Mouse (Mus musculus): ENCODE data around the gene Gcnt2.
"Not testable (repeated sequence)": the region's sequence is repeated elsewhere in the genome, so short reads cannot be mapped to it uniquely, and the experiment has no call there.

Gcnt2 gene

DNA sequence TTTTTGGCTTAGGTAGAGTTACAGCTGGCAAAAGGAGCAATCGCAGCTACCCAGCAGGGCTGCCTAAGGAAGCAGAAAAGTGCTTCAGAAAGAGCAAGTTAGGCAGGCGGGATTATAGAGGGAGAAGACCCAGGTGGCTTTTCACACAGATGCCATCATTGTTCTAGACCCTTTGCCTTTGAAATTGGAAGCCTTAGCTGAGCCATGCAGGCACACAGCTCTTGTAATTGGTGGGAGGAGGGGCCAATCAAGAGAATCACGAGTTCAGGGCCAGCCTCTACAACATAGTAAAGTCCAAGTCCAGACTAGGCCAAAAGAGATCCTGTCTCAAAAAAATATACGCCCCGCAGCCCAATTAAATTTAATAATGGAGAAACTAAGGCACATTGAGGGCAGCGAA, 48.5 kb downstream of the Gcnt2 start:
- DNase-seq, result no peak

DNA sequence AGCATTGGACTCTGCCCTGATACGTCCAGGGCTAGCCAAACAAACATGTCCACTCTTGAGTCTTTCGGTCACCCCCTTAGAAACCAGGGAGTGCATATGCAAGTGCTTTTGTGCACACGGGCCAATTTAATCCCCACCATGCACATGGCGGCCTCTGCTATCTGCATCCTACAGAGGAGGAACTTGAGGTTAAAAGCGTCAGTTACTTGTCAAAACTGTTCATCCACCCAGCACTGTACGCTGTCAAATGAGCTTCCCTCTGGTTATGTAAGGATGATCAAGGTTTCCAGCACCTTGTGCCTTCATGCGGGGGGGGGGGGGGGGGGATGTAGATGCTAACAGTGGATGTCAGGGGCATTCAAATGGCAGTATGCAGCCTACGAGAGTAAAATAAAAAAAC, 49.5 kb downstream of the Gcnt2 start:
- no peak for DNase-seq

DNA sequence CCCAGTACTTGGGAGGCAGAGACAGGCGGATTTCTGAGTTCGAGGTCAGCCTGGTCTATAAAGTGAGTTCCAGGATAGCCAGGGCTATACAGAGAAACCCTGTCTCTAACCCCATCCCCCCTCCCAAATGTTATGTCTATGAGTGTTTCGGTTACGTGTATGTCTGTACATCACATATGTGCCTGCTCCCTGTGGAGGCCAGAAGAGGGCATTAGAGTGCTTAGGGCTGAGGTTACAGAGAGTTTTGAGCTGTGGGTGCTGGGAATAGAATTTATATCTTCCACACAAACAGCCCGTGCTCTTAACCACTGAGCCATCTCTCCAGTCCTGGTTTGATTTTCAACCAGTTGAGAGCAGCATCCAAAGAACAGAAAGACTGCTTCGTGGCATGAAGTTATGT, 50.5 kb downstream of the Gcnt2 start:
- no peak for DNase-seq

DNA sequence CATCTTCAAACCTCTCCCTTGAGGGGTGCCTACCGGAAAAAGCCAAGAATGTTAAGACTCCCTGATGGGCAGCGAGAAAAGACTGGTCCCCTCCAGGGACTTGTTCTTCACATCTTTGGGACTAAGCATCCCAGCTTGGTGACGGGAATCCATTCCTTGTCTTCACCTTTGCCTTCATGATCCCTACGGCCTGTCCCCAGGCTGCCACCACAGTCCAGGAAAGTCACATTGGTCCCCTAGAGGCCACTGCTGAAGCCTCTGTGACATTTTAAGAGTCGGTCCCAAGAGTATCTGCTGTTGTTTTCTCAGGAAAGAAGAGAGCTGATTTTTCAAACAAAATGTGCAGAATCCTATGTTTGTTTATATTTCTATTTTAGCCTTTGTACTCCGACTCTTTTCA, 52.4 kb downstream of the Gcnt2 start:
- DNase-seq, result no peak

DNA sequence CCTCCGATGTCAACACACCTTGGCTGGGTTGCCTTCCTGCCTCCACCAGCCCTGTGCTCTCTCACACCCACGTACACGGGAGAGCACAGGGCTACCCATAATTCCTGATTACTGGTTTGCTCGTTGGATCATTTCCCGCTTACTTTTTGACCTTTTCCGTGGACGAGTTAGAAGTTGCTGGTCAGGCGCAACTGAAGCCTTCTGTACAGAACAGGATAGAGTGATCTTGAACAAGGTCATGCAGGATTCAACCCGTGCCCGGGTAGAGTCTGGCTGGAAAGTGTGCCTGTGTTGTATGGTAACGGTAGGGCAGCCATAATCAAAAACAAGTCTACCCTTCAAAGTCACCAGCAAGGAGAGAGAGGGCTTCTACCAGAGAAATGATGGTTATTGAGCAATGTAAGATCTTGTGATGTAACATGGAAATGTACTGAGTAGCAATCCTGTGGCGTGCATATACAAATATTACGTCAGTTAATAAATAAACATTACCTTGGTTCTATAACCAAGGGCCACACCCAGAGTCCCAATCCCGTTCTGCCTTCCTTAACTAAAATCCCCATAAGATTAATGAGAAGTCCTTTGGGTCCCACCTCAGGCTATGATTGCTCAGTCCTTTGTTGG, 54.0 kb downstream of the Gcnt2 start:
- no peak for DNase-seq

DNA sequence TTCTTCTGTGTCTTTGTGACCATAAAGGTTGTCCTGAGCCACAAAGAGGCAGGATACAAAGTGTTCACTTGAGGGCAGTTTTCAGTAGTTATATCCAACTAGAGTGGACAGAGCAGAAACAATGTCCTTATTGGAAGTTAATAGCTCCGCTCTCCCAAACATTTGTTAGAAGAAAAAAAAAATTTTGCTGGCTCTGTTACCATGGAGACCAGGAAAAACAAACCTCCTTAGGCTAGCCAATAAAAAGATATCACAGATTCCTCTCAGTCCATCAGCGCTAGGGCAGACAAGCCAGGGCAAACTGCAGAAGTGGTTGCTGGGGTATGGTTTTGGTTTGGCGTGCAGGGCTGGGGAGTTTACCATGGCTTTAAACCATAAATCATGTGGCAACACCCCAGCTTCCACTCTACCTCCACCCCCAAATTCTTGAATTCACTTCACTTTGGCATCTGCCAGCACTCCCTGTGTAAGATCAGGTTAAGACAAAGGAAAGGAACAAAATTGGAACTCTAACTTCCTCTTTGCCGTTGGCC, 54.6 kb downstream of the Gcnt2 start:
- DNase-seq, result no peak

DNA sequence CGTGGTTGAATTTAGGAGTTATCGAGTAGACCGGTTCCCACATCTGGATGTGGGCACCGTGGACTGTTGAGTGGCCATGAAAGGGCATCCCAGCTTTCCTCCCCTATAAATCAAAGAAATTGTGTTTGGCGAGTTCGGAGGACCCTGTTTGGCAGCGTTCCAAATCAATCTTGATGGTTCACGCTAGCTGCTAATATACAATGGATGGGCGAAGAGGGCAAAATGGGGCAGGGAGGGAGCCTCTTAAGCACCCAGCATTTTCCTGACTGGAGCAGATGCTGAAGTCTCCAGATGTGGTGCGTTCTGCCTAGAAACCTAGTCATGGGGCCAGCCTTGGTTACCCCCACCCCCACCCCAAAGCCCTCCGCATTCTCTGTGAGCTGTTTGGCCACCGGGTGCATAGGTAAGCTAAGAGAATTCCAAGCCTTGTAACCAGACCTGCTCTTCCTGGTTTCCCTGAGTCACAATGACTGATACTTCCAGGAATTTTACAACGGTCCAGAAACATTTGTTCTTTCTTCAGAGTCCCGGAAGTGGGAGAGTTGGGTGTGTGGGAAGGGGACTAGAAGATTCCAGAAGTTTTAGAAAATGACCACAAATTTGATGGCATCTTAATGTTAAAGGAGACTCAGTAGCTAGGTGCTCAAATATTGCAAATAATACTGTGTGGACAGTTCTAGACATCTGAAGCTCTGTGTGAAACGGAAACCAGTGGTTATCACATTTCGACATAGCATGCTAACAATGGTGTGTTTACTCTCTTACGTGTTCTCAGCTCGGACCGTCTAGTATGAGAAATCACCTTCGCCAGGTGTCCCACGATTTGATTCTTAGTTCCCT, 57.0 kb downstream of the Gcnt2 start:
- no peak for DNase-seq

DNA sequence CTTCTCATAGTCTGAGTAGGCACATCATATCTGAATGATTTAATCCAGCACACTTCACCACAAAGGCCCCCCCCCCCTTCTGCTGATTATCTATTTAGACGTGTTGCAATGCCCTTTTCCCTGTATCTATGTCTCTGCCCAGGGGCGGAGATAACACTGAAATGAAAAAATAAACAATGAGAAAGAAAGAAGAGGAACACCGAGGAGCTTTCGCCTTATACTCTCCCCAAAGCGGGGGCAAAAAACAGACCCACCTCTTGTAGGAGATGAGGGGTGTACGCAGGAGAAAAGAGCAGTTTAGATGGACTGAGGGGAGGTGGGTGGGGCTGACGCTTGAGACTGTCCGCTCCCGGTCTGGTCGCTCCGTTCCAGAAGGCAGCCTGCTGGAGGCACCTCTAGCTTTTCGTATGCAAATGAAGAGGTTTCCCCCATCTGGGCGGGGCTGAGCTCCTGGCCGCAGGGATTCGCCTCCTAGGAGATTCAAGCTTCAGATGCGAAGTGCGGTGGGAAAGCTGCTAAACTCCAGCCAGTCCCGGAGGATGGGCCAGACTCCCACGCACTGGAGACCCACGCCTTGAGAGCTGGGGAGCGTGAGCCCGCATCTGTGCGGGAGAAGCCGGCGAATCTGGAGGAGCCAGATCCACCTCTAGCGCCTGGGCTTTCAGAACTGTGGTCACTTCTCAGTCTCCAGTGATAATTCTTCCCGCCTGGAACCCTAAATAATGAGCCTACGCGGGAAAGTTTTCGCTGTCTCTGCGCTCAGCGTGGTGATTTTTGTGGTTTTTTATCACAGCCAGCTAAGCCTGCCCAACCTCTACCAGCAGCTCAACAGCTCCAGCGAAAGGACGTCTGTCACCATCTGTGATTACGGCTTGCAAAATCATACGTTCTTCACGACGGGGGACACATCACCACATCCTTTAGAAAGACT, 57.9 kb downstream of the Gcnt2 start:
- DNase-seq, result peak; percentile 72

DNA sequence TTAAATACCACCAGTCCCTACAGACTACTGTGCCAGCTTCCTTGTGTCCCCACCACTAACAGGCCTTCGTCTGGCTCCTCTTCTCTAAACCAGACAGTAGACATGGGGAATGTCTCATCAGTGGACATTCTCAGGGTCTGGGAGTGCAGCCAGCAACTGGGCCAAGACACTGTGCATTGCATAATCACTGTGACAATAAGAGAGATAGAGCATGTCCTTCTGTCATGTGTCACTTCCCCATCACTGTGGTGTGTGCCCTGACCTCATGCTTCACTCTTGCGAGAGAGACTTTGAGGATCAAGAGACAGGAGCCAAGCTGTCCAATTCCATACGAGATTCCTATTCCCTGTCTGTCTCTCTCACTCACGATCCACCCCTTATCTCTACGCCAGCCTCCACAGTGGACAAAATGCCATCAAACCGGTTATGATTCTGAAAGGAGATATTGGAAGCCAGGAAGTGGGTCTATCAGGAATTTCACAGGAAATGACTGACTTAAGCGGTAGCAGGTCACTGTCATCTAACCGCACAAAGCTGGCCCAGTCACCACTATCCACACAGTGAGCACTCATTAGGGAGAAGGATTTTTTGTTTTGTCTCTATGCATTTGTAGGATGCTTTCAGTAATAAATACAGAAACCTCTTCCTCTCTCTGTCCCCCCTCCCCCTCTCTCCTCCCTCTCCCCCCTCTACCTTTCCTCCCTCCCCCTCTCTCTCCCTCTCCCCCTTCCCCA, 61.9 kb downstream of the Gcnt2 start:
- no peak for DNase-seq

DNA sequence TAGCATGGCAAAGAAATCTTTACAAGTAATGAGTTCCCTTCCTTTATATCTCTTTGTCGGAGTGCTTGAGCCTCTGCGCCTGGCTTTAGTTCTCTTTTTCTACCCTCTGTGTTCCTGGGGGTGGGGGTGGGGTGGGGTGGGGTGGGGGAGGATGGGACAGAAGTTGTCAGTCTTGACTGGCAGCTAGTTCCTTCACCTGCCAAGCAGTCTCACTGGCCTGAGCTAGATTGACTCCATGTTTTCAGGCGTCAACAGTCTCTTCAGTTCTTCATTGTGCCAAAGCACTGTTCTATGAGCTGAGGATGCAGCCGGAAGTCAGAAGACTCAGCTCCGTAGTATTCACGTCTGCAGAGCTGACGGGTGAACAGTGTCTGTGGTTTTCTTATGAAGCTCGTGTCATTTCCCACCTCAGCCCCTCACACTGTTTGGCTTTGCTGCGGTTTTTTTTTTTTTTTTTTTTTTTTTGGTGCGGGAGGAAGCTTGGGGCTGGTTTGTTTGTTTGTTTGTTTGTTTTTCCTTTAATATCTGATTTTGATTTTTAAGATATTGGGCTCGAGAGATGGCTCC, 62.8 kb downstream of the Gcnt2 start:
- no peak for DNase-seq

DNA sequence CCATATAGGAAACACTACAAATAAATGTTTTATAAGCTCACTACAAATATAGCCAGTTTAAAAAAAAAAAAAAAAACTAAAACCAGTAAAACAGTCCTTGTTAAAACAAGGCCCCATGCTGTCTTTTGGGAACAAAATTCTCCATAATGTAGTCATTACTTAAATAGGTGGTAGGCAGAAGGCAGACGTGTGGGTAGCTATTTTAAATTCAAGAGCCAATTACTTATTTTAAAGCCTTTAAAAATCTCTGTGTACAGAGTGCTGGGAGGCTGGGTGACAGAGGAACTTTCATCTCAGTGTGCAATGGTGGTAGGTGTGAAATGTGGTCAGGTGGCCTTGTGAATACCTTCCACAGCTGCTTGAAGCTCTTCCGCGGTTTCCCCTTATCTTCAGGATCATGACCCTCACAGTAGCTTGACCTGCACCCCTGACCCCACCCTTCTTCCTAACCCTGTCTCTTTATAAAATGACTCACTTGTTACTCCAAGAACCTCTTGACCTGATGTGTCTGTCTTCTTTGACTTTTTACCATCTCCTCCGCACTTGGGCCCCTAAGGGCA, 64.3 kb downstream of the Gcnt2 start:
- no peak for DNase-seq

DNA sequence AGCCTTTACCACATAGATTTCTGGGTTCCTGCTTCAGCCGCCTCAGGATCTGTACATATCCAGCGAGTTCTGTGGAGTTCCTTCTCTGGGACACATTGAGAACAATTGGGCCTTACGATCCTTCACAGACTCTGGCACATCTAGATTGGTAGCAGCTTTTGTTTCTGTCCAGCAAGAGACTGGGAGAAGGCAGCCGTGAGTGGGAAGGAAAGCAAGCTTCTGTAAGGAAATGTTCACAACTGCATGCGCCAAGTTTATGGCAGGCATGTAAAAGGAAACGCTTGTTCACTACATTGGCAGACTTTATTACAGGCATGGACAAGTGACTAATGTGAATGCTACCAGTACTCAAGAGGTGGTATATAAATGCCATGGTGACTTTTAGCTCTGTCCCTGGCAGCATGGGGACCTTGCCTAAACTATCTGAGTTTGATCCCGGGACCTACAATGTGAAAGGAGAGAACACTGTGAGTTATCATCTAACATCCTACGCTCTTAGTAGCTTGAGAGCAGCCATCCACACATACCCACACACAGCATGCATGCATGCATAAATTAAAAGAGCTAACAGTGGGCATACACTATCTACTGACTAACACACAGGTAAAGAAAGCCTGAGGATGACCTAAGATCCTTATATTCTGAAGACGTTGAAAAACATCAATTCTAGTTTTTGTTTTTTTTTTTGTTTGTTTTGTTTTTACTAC, 68.8 kb downstream of the Gcnt2 start:
- DNase-seq, result peak; percentile 48

DNA sequence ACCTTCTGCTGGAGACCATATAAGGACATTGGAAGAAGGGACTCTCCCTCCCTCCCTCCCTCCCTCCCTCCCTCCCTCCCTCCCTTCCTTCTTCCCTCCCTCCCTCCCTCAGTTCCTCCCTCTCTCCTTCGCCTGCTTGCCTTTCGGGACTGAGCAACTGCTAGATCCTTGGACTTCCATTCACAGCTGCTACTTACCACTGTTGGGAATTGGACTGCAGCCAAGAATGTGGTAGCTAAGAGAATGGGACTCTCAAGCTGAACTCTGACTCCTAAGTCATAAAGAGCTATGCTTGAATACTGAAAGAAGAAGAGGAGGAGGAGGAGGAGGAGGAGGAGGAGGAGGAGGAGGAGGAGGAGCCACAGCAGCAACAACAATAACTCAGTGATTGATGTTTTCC, 72.3 kb downstream of the Gcnt2 start:
- DNase-seq, result not testable (repeated sequence)

DNA sequence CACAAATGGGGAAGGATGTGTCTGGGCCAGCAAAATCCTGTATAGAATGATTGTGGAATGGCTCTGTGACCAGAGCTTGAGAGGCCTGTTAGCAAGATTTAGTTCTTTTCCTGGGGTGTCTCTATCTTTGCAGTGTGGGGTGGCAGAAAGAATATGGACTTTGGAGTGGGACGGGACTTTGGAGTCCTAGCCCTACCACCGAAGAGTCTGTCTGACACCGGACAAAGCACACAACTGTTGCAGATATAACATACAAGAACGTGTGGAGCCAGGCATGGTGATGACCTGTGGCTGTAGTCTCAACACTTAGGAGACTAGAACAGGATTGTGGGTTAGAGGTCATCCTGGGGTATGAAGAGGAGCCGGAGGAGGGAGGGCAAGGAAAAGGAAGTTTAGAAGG, 73.0 kb downstream of the Gcnt2 start:
- DNase-seq, result no peak

DNA sequence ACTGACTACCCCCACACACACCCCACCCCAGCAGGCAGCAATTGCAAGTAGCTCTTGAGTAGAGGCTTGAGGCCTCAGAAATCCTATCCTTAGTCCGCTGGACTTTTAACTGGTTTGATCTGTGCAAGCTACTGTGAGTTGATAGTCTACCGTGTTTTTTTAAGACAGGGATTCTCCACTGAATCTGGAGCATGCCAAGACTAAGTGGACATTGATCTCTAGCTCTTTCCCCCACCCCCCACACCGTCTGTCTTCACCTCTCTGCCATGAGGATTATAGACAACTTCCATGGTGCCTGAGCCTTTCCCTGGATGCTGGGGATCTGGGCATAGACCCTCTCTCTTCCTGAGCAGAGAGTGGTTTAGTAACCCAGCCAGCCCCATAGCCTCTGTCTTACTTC, 74.8 kb downstream of the Gcnt2 start:
- no peak for DNase-seq

DNA sequence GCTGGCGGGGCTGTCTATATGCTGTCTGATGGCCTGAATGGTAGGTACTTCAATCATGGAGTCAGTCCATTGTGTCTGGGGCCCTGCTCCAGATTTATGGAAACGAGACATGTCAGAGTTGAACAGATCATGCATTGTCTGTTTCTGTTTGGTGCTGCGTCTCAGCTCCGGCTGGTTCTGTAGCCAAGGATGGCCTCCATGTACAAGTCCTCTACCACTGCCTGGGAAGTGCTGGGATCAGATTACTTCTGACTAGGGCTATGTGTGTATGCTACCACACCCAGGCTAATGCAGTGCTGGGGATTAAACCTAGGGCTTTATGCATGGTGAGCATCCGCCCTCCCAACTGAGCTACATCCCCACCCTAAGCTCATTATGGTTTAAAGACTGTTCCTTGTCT, 78.0 kb downstream of the Gcnt2 start:
- no peak for DNase-seq

DNA sequence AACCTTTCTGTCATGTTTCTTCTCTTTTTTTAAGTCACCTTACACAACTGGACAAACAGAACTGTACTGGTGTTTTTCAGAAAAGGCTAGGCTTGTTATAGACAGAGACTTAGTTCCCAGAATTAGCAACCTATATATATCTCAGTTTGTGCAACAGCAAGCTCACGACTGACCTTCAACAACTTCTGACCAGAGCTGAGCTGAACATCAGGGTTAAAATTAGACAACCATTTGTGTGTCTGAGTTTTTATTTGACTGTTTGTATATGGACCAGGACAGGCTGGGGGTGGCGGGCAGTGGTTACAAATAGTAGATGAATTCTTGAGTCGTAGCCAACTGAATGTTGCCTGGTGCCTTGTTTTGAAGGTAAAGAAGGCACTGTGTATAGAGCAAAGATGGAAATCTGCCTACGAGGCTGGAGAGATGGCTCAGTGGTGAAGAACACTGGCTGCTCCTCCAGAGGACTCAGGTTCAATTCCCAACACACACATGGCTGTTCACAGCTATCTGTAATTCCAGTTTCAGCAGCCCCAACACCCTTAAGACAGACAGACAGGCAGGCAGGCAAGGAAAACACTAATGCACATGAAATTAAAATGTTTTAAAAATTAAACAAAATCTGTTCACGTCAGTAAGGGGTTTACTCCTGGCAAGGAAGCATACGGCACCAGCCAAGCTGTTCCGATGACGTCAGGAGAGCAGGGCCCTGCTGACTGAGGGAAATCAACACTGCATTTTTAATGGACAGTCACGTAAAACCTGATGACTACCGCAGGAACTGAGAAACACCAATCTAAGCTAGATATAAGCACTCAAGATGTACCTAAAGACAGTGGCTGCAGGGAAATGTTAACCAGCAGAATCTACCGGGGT, 79.2 kb downstream of the Gcnt2 start:
- DNase-seq, result peak; percentile 44

DNA sequence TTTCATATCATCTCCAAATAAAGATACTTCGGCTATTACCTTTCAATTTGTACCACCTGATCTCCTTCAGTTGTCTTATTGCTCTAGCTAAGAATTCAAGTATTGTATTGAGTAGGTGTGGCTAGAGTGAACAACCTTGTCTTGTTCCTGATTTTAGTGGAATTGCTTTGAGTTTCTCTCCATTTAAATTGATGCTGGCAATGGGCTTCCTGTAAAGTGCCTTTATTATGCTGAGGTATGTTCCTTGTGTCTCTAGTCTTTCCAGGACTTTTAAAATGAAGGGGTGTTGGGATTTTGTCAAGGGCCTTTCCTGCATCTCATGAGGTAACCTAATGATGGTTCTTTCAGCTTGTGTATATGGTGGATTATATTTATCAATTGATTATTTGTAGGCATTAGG, 83.5 kb downstream of the Gcnt2 start:
- no peak for DNase-seq

DNA sequence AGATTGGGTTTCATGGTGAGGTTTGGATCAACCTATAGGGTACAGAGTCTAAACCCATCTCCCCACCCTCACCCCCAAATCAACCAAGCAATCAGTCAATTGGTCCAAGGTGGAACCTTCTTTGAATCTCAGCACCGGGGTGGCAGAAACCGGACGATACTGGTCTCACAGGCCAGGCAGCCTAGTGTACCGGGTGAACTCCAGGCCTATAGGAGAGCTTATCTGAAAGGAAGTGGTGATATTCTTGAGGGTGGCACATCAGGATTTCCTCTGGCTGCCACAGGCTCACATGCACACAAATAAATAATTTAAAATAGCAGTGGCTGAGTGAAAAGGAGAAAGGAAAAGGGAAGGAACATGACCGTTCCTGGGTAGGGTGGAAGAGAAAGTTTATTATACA, 84.4 kb downstream of the Gcnt2 start:
- no peak for DNase-seq

DNA sequence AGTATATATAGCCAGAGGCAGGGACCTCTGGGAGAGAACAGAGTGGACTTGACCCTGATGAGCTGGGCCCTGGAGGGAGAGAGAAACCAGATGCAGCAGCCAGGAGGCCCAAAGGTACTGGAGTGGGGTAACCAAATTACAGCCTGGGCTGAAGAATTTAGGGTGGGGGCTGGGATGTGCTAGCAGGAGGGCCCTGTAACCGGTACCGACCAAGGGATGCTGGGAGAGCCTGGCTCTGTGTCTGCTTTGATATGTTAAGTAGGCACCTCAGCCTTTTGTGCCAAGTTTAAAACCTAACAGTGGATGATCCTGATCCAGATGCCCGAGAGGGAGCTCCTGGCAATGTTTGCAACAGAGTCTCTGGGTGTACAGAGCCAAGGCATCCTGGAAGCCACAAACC, 84.8 kb downstream of the Gcnt2 start:
- no peak for DNase-seq
